Mouse (Mus musculus): ENCODE data around the gene Ppp1r13l. TPM values are rescaled to one million over a fixed set of nuclear protein-coding genes. Genes with fewer than 3 reads are reported as not detected.

Gene Ppp1r13l
- polyA plus RNA-seq, 1 experiment from 2014 or later: 15.2 TPM

- peak; percentile 66; the same call in 1 of the 2 replicates for ATAC-seq (ENCODE audit: insufficient number of reproducible peaks, insufficient read depth, low FRiP score, low read depth)
- under 1% methylated on average over 19 of the region's 20 CpGs for WGBS
- peak overlapping the region; percentile 39 to 46 for H3K4me3 ChIP-seq (ENCODE audit: control insufficient read depth in 1 of 2, insufficient read depth in 1 of 2, low read depth in 1 of 2, low read length in 2 of 2)
- H3K4me1 ChIP-seq (ENCODE audit: control insufficient read depth in 2 of 2, insufficient read depth in 2 of 2, low read length in 2 of 2): peaks cover 9 to 33% of the 10 kb centered on the region in 2 experiments; a peak in 3 of 4 replicates
- peak overlapping the region; percentile 80 for H3K4me2 ChIP-seq (ENCODE audit: low read length)
- H3K27me3 ChIP-seq (ENCODE audit: control insufficient read depth, insufficient read depth, low read length): no peaks in the 10 kb centered on the region
- peak overlapping the region; percentile 60 for H3K9ac ChIP-seq (ENCODE audit: low read length)
- H3K36me3 ChIP-seq (ENCODE audit: control insufficient read depth, insufficient read depth, low read length): no peaks in the 10 kb centered on the region
- 0 out of 2 replicates have a peak, but pooled peaks cover 4% of the 10 kb centered on the region for H3K9me3 ChIP-seq (ENCODE audit: control insufficient read depth, low read length)
- peak overlapping the region; percentile 88 to 91 for H3K27ac ChIP-seq (replicated peaks in 1 of 2; ENCODE audit: control insufficient read depth in 1 of 2, insufficient read depth in 1 of 2, low read depth in 2 of 2, low read length in 2 of 2)
Measured at GRCm38 (mm10) chr7:19326359-19326758, 33.2 kb upstream of the Ppp1r13l start.

GRCm38 (mm10) chr7:19327128-19327527 is 32.4 kb upstream of the Ppp1r13l start:
- under 1% methylated on average over 22 of the region's 22 CpGs for WGBS
- Histone ChIP-seq H3K27me3 (ENCODE audit: control insufficient read depth, insufficient read depth, low read length) (no peaks in the 10 kb centered on the region), H3K27ac (replicated peaks in 1 of 2; ENCODE audit: control insufficient read depth in 1 of 2, insufficient read depth in 1 of 2, low read depth in 2 of 2, low read length in 2 of 2) (peak overlapping the region; percentile 88 to 91), H3K4me2 (ENCODE audit: low read length) (peak overlapping the region; percentile 80), H3K9me3 (ENCODE audit: control insufficient read depth, low read length) (0 out of 2 replicates have a peak, but pooled peaks cover 4% of the 10 kb centered on the region), H3K4me1 (ENCODE audit: control insufficient read depth in 2 of 2, insufficient read depth in 2 of 2, low read length in 2 of 2) (peaks cover 11 to 36% of the 10 kb centered on the region in 2 experiments), H3K4me3 (ENCODE audit: control insufficient read depth in 1 of 2, insufficient read depth in 1 of 2, low read depth in 1 of 2, low read length in 2 of 2) (peak overlapping the region; percentile 39 to 46), H3K9ac (ENCODE audit: low read length) (peak overlapping the region; percentile 60), H3K36me3 (ENCODE audit: control insufficient read depth, insufficient read depth, low read length) (no peaks in the 10 kb centered on the region)
- peak; percentile 86 for ATAC-seq (ENCODE audit: insufficient number of reproducible peaks, insufficient read depth, low FRiP score, low read depth)

- ATAC-seq (ENCODE audit: insufficient number of reproducible peaks, insufficient read depth, low FRiP score, low read depth): no peak
- Histone ChIP-seq H3K27me3 (ENCODE audit: control insufficient read depth, insufficient read depth, low read length) (no peaks in the 10 kb centered on the region), H3K9ac (ENCODE audit: low read length) (peak overlapping the region; percentile 60), H3K9me3 (ENCODE audit: control insufficient read depth, low read length) (0 out of 2 replicates have a peak, but pooled peaks cover 4% of the 10 kb centered on the region), H3K27ac (replicated peaks in 1 of 2; ENCODE audit: control insufficient read depth in 1 of 2, insufficient read depth in 1 of 2, low read depth in 2 of 2, low read length in 2 of 2) (peak overlapping the region in 1 of 2 experiments; percentile 91; a peak in 3 of 4 replicates), H3K4me1 (ENCODE audit: control insufficient read depth in 2 of 2, insufficient read depth in 2 of 2, low read length in 2 of 2) (peaks cover 11 to 32% of the 10 kb centered on the region in 2 experiments), H3K4me2 (ENCODE audit: low read length) (peak overlapping the region; percentile 80), H3K4me3 (ENCODE audit: control insufficient read depth in 1 of 2, insufficient read depth in 1 of 2, low read depth in 1 of 2, low read length in 2 of 2) (peak overlapping the region in 1 of 2 experiments; percentile 39; a peak in 1 of 4 replicates), H3K36me3 (ENCODE audit: control insufficient read depth, insufficient read depth, low read length) (no peaks in the 10 kb centered on the region)
- WGBS: 76% methylated on average over 5 of the region's 5 CpGs
Measured at GRCm38 (mm10) chr7:19327782-19328181, 31.8 kb upstream of the Ppp1r13l start.

GRCm38 (mm10) chr7:19328425-19328824 is 31.1 kb upstream of the Ppp1r13l start:
- ATAC-seq (ENCODE audit: insufficient number of reproducible peaks, insufficient read depth, low FRiP score, low read depth): no peak
- Histone ChIP-seq H3K4me3 (ENCODE audit: control insufficient read depth in 1 of 2, insufficient read depth in 1 of 2, low read depth in 1 of 2, low read length in 2 of 2) (no peak overlapping the region), H3K36me3 (ENCODE audit: control insufficient read depth, insufficient read depth, low read length) (no peaks in the 10 kb centered on the region), H3K27me3 (ENCODE audit: control insufficient read depth, insufficient read depth, low read length) (no peaks in the 10 kb centered on the region), H3K9ac (ENCODE audit: low read length) (no peak overlapping the region), H3K4me2 (ENCODE audit: low read length) (no peak overlapping the region), H3K4me1 (ENCODE audit: control insufficient read depth in 2 of 2, insufficient read depth in 2 of 2, low read length in 2 of 2) (peaks cover 11 to 32% of the 10 kb centered on the region in 2 experiments), H3K9me3 (ENCODE audit: control insufficient read depth, low read length) (0 out of 2 replicates have a peak, but pooled peaks cover 4% of the 10 kb centered on the region), H3K27ac (replicated peaks in 1 of 2; ENCODE audit: control insufficient read depth in 1 of 2, insufficient read depth in 1 of 2, low read depth in 2 of 2, low read length in 2 of 2) (no peak overlapping the region)

- H3K9ac ChIP-seq (ENCODE audit: low read length): peak overlapping the region; percentile 86
- peak overlapping the region; percentile 76 for H3K4me2 ChIP-seq (ENCODE audit: low read length)
- peak overlapping the region in 1 of 2 experiments; percentile 60; a peak in 1 of 4 replicates for H3K4me3 ChIP-seq (ENCODE audit: control insufficient read depth in 1 of 2, insufficient read depth in 1 of 2, low read depth in 1 of 2, low read length in 2 of 2)
- no peaks in the 10 kb centered on the region for H3K27me3 ChIP-seq (ENCODE audit: control insufficient read depth, insufficient read depth, low read length)
- 0 out of 2 replicates have a peak, but pooled peaks cover 4% of the 10 kb centered on the region for H3K9me3 ChIP-seq (ENCODE audit: control insufficient read depth, low read length)
- 0 out of 2 replicates have a peak, but pooled peaks cover 2% of the 10 kb centered on the region for H3K36me3 ChIP-seq (ENCODE audit: control insufficient read depth, insufficient read depth, low read length)
- peaks cover 14 to 27% of the 10 kb centered on the region in 2 experiments for H3K4me1 ChIP-seq (ENCODE audit: control insufficient read depth in 2 of 2, insufficient read depth in 2 of 2, low read length in 2 of 2)
- H3K27ac ChIP-seq (replicated peaks in 1 of 2; ENCODE audit: control insufficient read depth in 1 of 2, insufficient read depth in 1 of 2, low read depth in 2 of 2, low read length in 2 of 2): no peak overlapping the region
- 71% methylated on average over 2 of the region's 2 CpGs for WGBS
- ATAC-seq (ENCODE audit: insufficient number of reproducible peaks, insufficient read depth, low FRiP score, low read depth): no peak
Measured at GRCm38 (mm10) chr7:19331910-19332309, 27.6 kb upstream of the Ppp1r13l start.

GRCm38 (mm10) chr7:19332709-19333352 is 26.7 kb upstream of the Ppp1r13l start:
- Histone ChIP-seq H3K4me3 (ENCODE audit: control insufficient read depth in 1 of 2, insufficient read depth in 1 of 2, low read depth in 1 of 2, low read length in 2 of 2) (peak overlapping the region; percentile 60 to 79), H3K9me3 (ENCODE audit: control insufficient read depth, low read length) (0 out of 2 replicates have a peak, but pooled peaks cover 4% of the 10 kb centered on the region), H3K27me3 (ENCODE audit: control insufficient read depth, insufficient read depth, low read length) (no peaks in the 10 kb centered on the region), H3K4me1 (ENCODE audit: control insufficient read depth in 2 of 2, insufficient read depth in 2 of 2, low read length in 2 of 2) (peaks cover 17 to 23% of the 10 kb centered on the region in 2 experiments), H3K27ac (replicated peaks in 1 of 2; ENCODE audit: control insufficient read depth in 1 of 2, insufficient read depth in 1 of 2, low read depth in 2 of 2, low read length in 2 of 2) (peak overlapping the region; percentile 90 to 91), H3K4me2 (ENCODE audit: low read length) (peak overlapping the region; percentile 76), H3K9ac (ENCODE audit: low read length) (peak overlapping the region; percentile 86), H3K36me3 (ENCODE audit: control insufficient read depth, insufficient read depth, low read length) (0 out of 2 replicates have a peak, but pooled peaks cover 2% of the 10 kb centered on the region)
- peak; percentile 75 for ATAC-seq (ENCODE audit: insufficient number of reproducible peaks, insufficient read depth, low FRiP score, low read depth)
- whole genome bisulfite sequencing: 0% methylated on average over 52 of the region's 52 CpGs

GRCm38 (mm10) chr7:19335583-19335982 is 24.0 kb upstream of the Ppp1r13l start:
- Histone ChIP-seq H3K9me3 (ENCODE audit: control insufficient read depth, low read length) (no peaks in the 10 kb centered on the region), H3K4me2 (ENCODE audit: low read length) (no peak overlapping the region), H3K4me1 (ENCODE audit: control insufficient read depth in 2 of 2, insufficient read depth in 2 of 2, low read length in 2 of 2) (peaks cover 24 to 27% of the 10 kb centered on the region in 2 experiments), H3K4me3 (ENCODE audit: control insufficient read depth in 1 of 2, insufficient read depth in 1 of 2, low read depth in 1 of 2, low read length in 2 of 2) (no peak overlapping the region), H3K27ac (replicated peaks in 1 of 2; ENCODE audit: control insufficient read depth in 1 of 2, insufficient read depth in 1 of 2, low read depth in 2 of 2, low read length in 2 of 2) (0 out of 4 replicates have a peak overlapping the region, but pooled peaks of 1 of the 2 experiments have one; percentile 1), H3K36me3 (ENCODE audit: control insufficient read depth, insufficient read depth, low read length) (0 out of 2 replicates have a peak, but pooled peaks cover 2% of the 10 kb centered on the region), H3K27me3 (ENCODE audit: control insufficient read depth, insufficient read depth, low read length) (no peaks in the 10 kb centered on the region), H3K9ac (ENCODE audit: low read length) (no peak overlapping the region)
- 47% methylated on average over 3 of the region's 3 CpGs for WGBS
- no peak for ATAC-seq (ENCODE audit: insufficient number of reproducible peaks, insufficient read depth, low FRiP score, low read depth)
